Mouse (Mus musculus): ENCODE measurements around the gene Lsm4. TPM values are rescaled to one million over a fixed set of nuclear protein-coding genes. Genes with fewer than 3 reads are reported as not detected.
A peak's percentile ranks its signal among the peaks of the same experiment; 100 is the strongest.

Lsm4 gene
- polyA plus RNA-seq, 1 experiment from 2014 or later, result 347 TPM

- H3K9me3 ChIP-seq, result 0 out of 2 replicates have a peak, but pooled peaks cover 4% of the 10 kb centered on the region
- no peaks in the 10 kb centered on the region for H3K27me3 ChIP-seq (replicated peaks; ENCODE audit: low read depth, poor library complexity, severe bottlenecking)
- peak overlapping the region; percentile 67 for H3K4me3 ChIP-seq
- WGBS, result 40% methylated on average over 19 of the region's 19 CpGs
- no peak for DNase-seq (ENCODE audit: low spot score)
- peaks cover 14% of the 10 kb centered on the region for H3K36me3 ChIP-seq (replicated peaks)
- H3K27ac ChIP-seq (replicated peaks), result peak overlapping the region; percentile 95
- H3K4me1 ChIP-seq, result peaks cover 33% of the 10 kb centered on the region
Observed at GRCm38 (mm10) chr8:70672325-70673078, 546 bp upstream of the Lsm4 start.

GRCm38 (mm10) chr8:70674109-70674508, 1.1 kb downstream of the Lsm4 start:
- 87% methylated on average over 3 of the region's 3 CpGs for WGBS
- no peaks in the 10 kb centered on the region for H3K27me3 ChIP-seq (replicated peaks; ENCODE audit: low read depth, poor library complexity, severe bottlenecking)
- H3K27ac ChIP-seq (replicated peaks), result peak overlapping the region; percentile 95
- H3K4me1 ChIP-seq, result peaks cover 33% of the 10 kb centered on the region
- no peaks in the 10 kb centered on the region for H3K9me3 ChIP-seq
- H3K36me3 ChIP-seq (replicated peaks), result peaks cover 30% of the 10 kb centered on the region
- no peak for DNase-seq (ENCODE audit: low spot score)
- H3K4me3 ChIP-seq, result peak overlapping the region; percentile 67

GRCm38 (mm10) chr8:70674716-70675115, 1.7 kb downstream of the Lsm4 start:
- H3K27ac ChIP-seq (replicated peaks), result peak overlapping the region; percentile 95
- 74% methylated on average over 4 of the region's 4 CpGs for WGBS
- peaks cover 36% of the 10 kb centered on the region for H3K36me3 ChIP-seq (replicated peaks)
- peaks cover 37% of the 10 kb centered on the region for H3K4me1 ChIP-seq
- H3K27me3 ChIP-seq (replicated peaks; ENCODE audit: low read depth, poor library complexity, severe bottlenecking), result no peaks in the 10 kb centered on the region
- H3K9me3 ChIP-seq, result no peaks in the 10 kb centered on the region
- H3K4me3 ChIP-seq, result peak overlapping the region; percentile 67
- no peak for DNase-seq (ENCODE audit: low spot score)

GRCm38 (mm10) chr8:70675336-70675735, 2.3 kb downstream of the Lsm4 start:
- H3K9me3 ChIP-seq, result no peaks in the 10 kb centered on the region
- H3K4me1 ChIP-seq, result peaks cover 37% of the 10 kb centered on the region
- peaks cover 43% of the 10 kb centered on the region for H3K36me3 ChIP-seq (replicated peaks)
- WGBS, result 85% methylated on average over 1 of the region's 1 CpGs
- DNase-seq (ENCODE audit: low spot score), result no peak
- no peaks in the 10 kb centered on the region for H3K27me3 ChIP-seq (replicated peaks; ENCODE audit: low read depth, poor library complexity, severe bottlenecking)
- H3K4me3 ChIP-seq, result no peak overlapping the region
- H3K27ac ChIP-seq (replicated peaks), result 0 out of 2 replicates have a peak overlapping the region, but pooled peaks have one; percentile 95

GRCm38 (mm10) chr8:70677451-70678080, 4.5 kb downstream of the Lsm4 start:
- Histone ChIP-seq H3K4me3 (no peak overlapping the region), H3K4me1 (peaks cover 39% of the 10 kb centered on the region), H3K27ac (replicated peaks) (no peak overlapping the region), H3K27me3 (replicated peaks; ENCODE audit: low read depth, poor library complexity, severe bottlenecking) (no peaks in the 10 kb centered on the region), H3K36me3 (replicated peaks) (peaks cover 46% of the 10 kb centered on the region), H3K9me3 (no peaks in the 10 kb centered on the region)
- no peak for DNase-seq (ENCODE audit: low spot score)
- 94% methylated on average over 15 of the region's 15 CpGs for WGBS

GRCm38 (mm10) chr8:70678679-70679078, 5.6 kb downstream of the Lsm4 start:
- peaks cover 36% of the 10 kb centered on the region for H3K4me1 ChIP-seq
- H3K27ac ChIP-seq (replicated peaks), result peak overlapping the region; percentile 40; the same call in 1 of the 2 replicates
- no peak for DNase-seq (ENCODE audit: low spot score)
- no peaks in the 10 kb centered on the region for H3K27me3 ChIP-seq (replicated peaks; ENCODE audit: low read depth, poor library complexity, severe bottlenecking)
- no peak overlapping the region; the same call in 1 of the 2 replicates for H3K4me3 ChIP-seq
- peaks cover 46% of the 10 kb centered on the region for H3K36me3 ChIP-seq (replicated peaks)
- no peaks in the 10 kb centered on the region for H3K9me3 ChIP-seq

- H3K27ac ChIP-seq (replicated peaks), result no peak overlapping the region
- WGBS, result 90% methylated on average over 4 of the region's 4 CpGs
- peaks cover 46% of the 10 kb centered on the region for H3K36me3 ChIP-seq (replicated peaks)
Observed at GRCm38 (mm10) chr8:70679404-70679803, 6.4 kb downstream of the Lsm4 start.

GRCm38 (mm10) chr8:70680039-70680438, 7.0 kb downstream of the Lsm4 start:
- peaks cover 28% of the 10 kb centered on the region for H3K4me1 ChIP-seq
- no peaks in the 10 kb centered on the region for H3K27me3 ChIP-seq (replicated peaks; ENCODE audit: low read depth, poor library complexity, severe bottlenecking)
- H3K4me3 ChIP-seq, result no peak overlapping the region
- no peak for DNase-seq (ENCODE audit: low spot score)
- 86% methylated on average over 3 of the region's 3 CpGs for WGBS
- peaks cover 46% of the 10 kb centered on the region for H3K36me3 ChIP-seq (replicated peaks)
- H3K27ac ChIP-seq (replicated peaks), result no peak overlapping the region
- no peaks in the 10 kb centered on the region for H3K9me3 ChIP-seq

More at GRCm38 (mm10) chr8:70679404-70679803, 6.4 kb downstream of the Lsm4 start:
- no peaks in the 10 kb centered on the region for H3K27me3 ChIP-seq (replicated peaks; ENCODE audit: low read depth, poor library complexity, severe bottlenecking)
- DNase-seq (ENCODE audit: low spot score), result no peak
- H3K4me1 ChIP-seq, result peaks cover 32% of the 10 kb centered on the region
- no peak overlapping the region for H3K4me3 ChIP-seq
- no peaks in the 10 kb centered on the region for H3K9me3 ChIP-seq

- Histone ChIP-seq H3K9me3 (no peaks in the 10 kb centered on the region), H3K4me3 (no peak overlapping the region), H3K36me3 (replicated peaks) (peaks cover 41% of the 10 kb centered on the region), H3K27ac (replicated peaks) (0 out of 2 replicates have a peak overlapping the region, but pooled peaks have one; percentile 70), H3K27me3 (replicated peaks; ENCODE audit: low read depth, poor library complexity, severe bottlenecking) (no peaks in the 10 kb centered on the region), H3K4me1 (peaks cover 24% of the 10 kb centered on the region)
- WGBS, result 72% methylated on average over 3 of the region's 3 CpGs
- no peak for DNase-seq (ENCODE audit: low spot score)
Observed at GRCm38 (mm10) chr8:70681410-70681809, 8.4 kb downstream of the Lsm4 start.

GRCm38 (mm10) chr8:70682193-70682592, 9.1 kb downstream of the Lsm4 start:
- Histone ChIP-seq H3K36me3 (replicated peaks) (peaks cover 35% of the 10 kb centered on the region), H3K27ac (replicated peaks) (peak overlapping the region; percentile 70), H3K27me3 (replicated peaks; ENCODE audit: low read depth, poor library complexity, severe bottlenecking) (no peaks in the 10 kb centered on the region), H3K4me3 (peak overlapping the region; percentile 42), H3K4me1 (peaks cover 24% of the 10 kb centered on the region), H3K9me3 (no peaks in the 10 kb centered on the region)
- 11% methylated on average over 19 of the region's 19 CpGs for WGBS
- DNase-seq (ENCODE audit: low spot score), result peak; percentile 58

- Histone ChIP-seq H3K4me1 (peaks cover 24% of the 10 kb centered on the region), H3K27ac (replicated peaks) (peak overlapping the region; percentile 70), H3K4me3 (no peak overlapping the region), H3K36me3 (replicated peaks) (peaks cover 30% of the 10 kb centered on the region), H3K27me3 (replicated peaks; ENCODE audit: low read depth, poor library complexity, severe bottlenecking) (no peaks in the 10 kb centered on the region), H3K9me3 (no peaks in the 10 kb centered on the region)
- peak; percentile 24 for DNase-seq (ENCODE audit: low spot score)
- 50% methylated on average over 3 of the region's 3 CpGs for WGBS
Observed at GRCm38 (mm10) chr8:70682692-70683091, 9.6 kb downstream of the Lsm4 start.

GRCm38 (mm10) chr8:70684291-70684690, 11.2 kb downstream of the Lsm4 start:
- DNase-seq (ENCODE audit: low spot score), result peak; percentile 23
- Histone ChIP-seq H3K9me3 (no peaks in the 10 kb centered on the region), H3K27ac (replicated peaks) (peak overlapping the region; percentile 21; the same call in 1 of the 2 replicates), H3K4me1 (peaks cover 23% of the 10 kb centered on the region), H3K4me3 (no peak overlapping the region), H3K27me3 (replicated peaks; ENCODE audit: low read depth, poor library complexity, severe bottlenecking) (no peaks in the 10 kb centered on the region), H3K36me3 (replicated peaks) (peaks cover 17% of the 10 kb centered on the region)
- WGBS, result 60% methylated on average over 7 of the region's 7 CpGs

- Histone ChIP-seq H3K27ac (replicated peaks) (peak overlapping the region; percentile 55; the same call in 1 of the 2 replicates), H3K4me3 (no peak overlapping the region), H3K4me1 (peaks cover 36% of the 10 kb centered on the region), H3K27me3 (replicated peaks; ENCODE audit: low read depth, poor library complexity, severe bottlenecking) (no peaks in the 10 kb centered on the region), H3K9me3 (no peaks in the 10 kb centered on the region), H3K36me3 (replicated peaks) (0 out of 2 replicates have a peak, but pooled peaks cover 4% of the 10 kb centered on the region)
- DNase-seq (ENCODE audit: low spot score), result no peak
- 89% methylated on average over 8 of the region's 8 CpGs for WGBS
Observed at GRCm38 (mm10) chr8:70687576-70687975, 14.5 kb downstream of the Lsm4 start.
